In the genomic region with DNA sequence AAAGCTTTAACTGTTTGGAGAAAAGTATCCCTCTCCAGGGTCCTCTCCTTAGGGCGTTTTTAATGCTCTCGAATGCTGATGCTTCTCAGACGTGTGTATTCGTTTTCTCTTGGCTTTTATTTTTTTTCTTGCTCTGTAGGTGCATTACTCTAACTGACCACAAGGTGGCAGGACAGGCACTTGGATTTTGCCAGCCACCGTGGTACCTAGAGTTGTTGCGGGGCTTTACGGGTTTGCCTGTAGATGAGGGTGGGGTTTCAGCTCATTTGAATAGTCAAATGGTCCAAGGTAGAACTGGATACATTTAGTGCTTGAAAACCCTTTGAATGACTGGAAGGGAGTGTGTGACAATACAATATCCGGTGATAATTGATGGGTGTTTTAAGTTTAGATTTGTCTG, we compare ENCODE assay signal across 8 mouse cellular contexts.
A peak's percentile ranks its signal among the peaks of the same experiment; 100 is the strongest.
DNase-seq lines count a peak whose midpoint lies in the region; ATAC-seq and TF ChIP-seq lines count a peak whose summit lies in the region.

No protein-coding gene starts in this region.

- no peak overlapping the region for H3K27ac ChIP-seq in left cerebral cortex, adult 2 months
- H3K27ac ChIP-seq in hindbrain, embryonic 10.5 days: no peak overlapping the region
- no peak overlapping the region for H3K27ac ChIP-seq in limb, embryonic 10.5 days

- WGBS in hindbrain, embryonic 10.5 days: 12% methylated on average over 8 of the region's 8 CpGs
- 14% methylated on average over 8 of the region's 8 CpGs for WGBS in limb, embryonic 10.5 days

- intact Hi-C loops in left cerebral cortex, adult 2 months (cut with DNase I): loop anchor here (1.0 to 10.0 kb wide), 8 partner anchors 203 to 1497 kb away; no protein-coding TSS in a partner anchor

- DNase-seq in left cerebral cortex, adult 2 months (ENCODE audit: extremely low spot score in 1 of 2, low spot score in 2 of 2): peak; percentile 56 to 57
- DNase-seq in left cerebral cortex, adult 11 months (ENCODE audit: low spot score): no peak
- DNase-seq in Muller cell, postnatal 12 days (ENCODE audit: inconsistent ontology term): peak; percentile 42
- peak; percentile 17 to 55 for DNase-seq in cerebellum, postnatal 36 days
- DNase-seq in hindbrain, embryonic 10.5 days (ENCODE audit: low spot score): peak; percentile 60
- DNase-seq in limb, embryonic 10.5 days (ENCODE audit: low spot score): peak; percentile 58

- H3K36me3 ChIP-seq in hindbrain, embryonic 10.5 days: no peaks in the 10 kb centered on the region
- no peaks in the 10 kb centered on the region for H3K36me3 ChIP-seq in limb, embryonic 10.5 days

- no peaks in the 10 kb centered on the region for H3K9me3 ChIP-seq in hindbrain, embryonic 10.5 days
- H3K9me3 ChIP-seq in limb, embryonic 10.5 days (replicated peaks): no peaks in the 10 kb centered on the region

- H3K4me1 ChIP-seq in hindbrain, embryonic 10.5 days (replicated peaks): no peaks in the 10 kb centered on the region
- H3K4me1 ChIP-seq in limb, embryonic 10.5 days: no peaks in the 10 kb centered on the region

- no peak overlapping the region for H3K4me3 ChIP-seq in left cerebral cortex, adult 2 months
- no peak overlapping the region for H3K4me3 ChIP-seq in hindbrain, embryonic 10.5 days
- H3K4me3 ChIP-seq in limb, embryonic 10.5 days: no peak overlapping the region

- H3K27me3 ChIP-seq in hindbrain, embryonic 10.5 days (ENCODE audit: insufficient read depth, poor library complexity, severe bottlenecking): no peaks in the 10 kb centered on the region
- no peaks in the 10 kb centered on the region for H3K27me3 ChIP-seq in limb, embryonic 10.5 days (ENCODE audit: low read depth, poor library complexity, severe bottlenecking)

- TF ChIP-seq CTCF in left cerebral cortex, adult 2 months (IDR thresholded peaks at IDR 0.05): peak; percentile 93

- 0 out of 2 replicates have a peak, but pooled peaks have one; percentile 39 for ATAC-seq in neutrophil, adult 5-6 weeks (ENCODE audit: extremely low read depth, insufficient number of reproducible peaks, low FRiP score, poor library complexity, severe bottlenecking)
- no peak for ATAC-seq in inflammation-experienced regulatory T-cells, adult 6 months
